Mouse (Mus musculus) heart, postnatal 25 days (tissue): ENCODE measurements around the gene F13a1. TPM values are rescaled to one million over a fixed set of nuclear protein-coding genes. Genes with fewer than 3 reads are reported as not detected.
A peak's percentile ranks its signal among the peaks of the same experiment; 100 is the strongest.

Source experiments
- DNase-seq: peaks from one replicate; pipeline ENCODE4 v3.0.0; 2022; ENCODE audit warnings: low spot score
- intact Hi-C: fragments of 180-260 bp; cut with DNase I; formaldehyde crosslinking; loops from one replicate; pipeline ENCODE4 v1.15.1; 2025
- total RNA-seq, 2 experiments: library from RNA; stranded (reverse); gene quantifications; 2 replicates each; pipeline ENCODE4 v1.2.3; 2021

The F13a1 gene
- 10 to 100 TPM; 29.2 to 32.6 TPM for total RNA-seq

DNA sequence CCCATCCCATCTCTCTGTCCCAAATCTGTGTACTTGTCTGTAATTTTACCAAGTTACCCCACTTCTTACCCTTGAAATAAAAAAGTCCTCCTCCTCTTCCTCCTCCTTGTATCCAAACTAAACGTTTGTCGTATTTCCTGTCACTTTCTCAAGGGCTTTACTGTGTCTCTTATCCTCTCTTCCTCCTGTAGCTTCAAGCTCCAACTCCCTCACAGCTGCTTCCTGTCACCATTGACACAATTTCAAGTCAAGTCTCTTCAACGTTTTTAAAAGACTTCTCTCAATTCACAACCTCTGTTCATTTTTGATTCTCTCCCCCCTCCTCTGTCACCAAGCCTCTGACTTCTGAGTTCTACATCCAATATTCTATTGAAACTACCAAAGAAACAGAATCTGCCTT lies at the start of gene F13a1:
Gene F13a1, minus strand, starts transcription at position 119 of the 400 bp plus-strand sequence.
- intact Hi-C loops, result no loop called here
- DNase-seq, result no peak

DNA sequence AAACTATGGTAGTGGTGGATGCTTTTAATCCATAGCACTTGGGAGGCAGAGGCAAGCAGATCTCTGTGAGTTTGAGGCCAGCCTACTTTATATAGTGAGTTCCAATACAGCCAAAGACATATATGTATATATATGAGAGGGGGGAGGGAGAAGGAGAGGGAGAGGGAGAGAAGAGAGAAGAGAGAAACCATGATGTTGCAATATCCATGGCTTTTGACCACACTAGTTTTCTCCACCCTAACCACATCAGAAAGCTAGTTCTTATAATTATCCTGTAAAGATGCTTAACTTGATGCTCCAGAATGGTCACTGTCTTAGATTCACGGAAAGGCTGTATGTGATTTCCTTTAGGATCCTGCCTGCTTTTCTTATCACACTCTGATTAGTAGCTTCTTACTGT lies 41.6 kb upstream of the F13a1 start:
- DNase-seq, result no peak
- intact Hi-C loops, result no loop called here

DNA sequence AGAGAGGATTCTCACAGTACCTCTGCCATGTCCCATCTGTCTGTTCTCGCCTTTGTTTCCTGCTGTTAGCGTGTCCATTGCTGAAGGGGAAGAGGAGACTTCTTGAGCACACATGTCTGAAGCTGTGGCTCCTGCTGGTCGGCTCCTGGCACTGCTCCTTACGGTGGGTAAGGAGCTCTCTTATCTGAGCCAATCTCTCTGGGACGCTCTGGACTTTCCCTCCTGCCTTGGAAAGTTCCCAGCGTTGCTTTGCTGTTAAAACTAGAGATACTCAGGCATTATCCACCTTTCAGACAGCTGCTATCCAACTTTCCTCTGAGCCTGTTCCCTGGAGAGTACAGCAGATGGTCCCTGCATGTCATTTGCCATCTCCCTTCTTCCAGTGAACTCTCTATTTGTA lies 39.1 kb upstream of the F13a1 start:
- intact Hi-C loops, result no loop called here
- DNase-seq, result no peak

DNA sequence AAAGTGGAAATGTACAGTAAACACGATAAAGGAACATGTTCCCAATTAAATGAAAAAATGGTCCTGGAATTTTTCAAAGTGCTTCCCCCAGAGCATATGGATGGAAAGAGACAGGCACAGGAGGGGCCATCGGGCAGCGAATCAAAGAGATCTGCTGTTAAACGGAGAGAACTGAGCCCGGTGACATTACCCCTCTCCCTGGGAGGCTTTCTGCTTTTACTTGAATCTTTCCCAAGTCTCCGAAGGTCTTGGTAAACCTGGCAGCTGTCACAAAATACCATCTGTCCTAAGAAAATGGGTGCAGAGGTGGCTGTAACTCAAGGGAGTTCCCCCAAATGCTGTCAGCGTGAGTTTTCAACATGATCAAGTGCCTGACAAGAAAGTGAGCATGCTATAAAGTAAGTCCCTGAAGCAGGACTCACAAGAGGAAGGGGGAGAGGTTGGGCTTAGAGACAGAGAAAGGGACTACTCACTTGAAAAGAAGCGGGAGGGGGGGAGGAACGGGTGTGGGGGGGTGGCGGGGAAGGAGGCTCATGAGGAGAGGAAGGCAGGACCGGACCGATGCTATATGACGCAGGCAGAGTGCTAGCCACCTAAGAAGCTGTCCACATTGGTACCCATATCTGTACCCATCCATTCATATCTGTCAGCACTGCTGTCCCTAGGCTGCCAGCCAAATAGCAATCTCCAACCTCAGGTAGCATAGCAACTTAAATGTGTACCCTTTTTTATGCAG lies 31.6 kb upstream of the F13a1 start:
- DNase-seq, result no peak
- intact Hi-C loops, result no loop called here

DNA sequence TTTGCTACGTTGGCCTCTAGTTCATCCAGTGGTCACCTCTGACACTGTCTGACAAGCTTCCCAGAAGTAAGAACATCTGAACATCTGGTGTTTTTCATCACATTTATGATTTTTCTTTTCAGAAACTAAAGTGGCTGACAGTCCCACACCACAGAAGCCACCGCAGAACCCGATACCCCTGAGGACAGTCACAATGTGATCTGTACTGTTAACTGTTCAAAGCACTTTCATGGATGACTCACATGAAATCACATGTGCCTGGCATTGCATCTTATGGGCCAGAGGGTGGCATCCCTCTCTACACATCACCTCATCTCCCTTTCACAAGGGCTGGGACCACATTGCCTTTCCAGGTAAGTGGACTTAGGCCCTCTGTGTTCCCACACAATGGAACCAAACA lies 21.3 kb upstream of the F13a1 start:
- no peak for DNase-seq
- intact Hi-C loops, result no loop called here

DNA sequence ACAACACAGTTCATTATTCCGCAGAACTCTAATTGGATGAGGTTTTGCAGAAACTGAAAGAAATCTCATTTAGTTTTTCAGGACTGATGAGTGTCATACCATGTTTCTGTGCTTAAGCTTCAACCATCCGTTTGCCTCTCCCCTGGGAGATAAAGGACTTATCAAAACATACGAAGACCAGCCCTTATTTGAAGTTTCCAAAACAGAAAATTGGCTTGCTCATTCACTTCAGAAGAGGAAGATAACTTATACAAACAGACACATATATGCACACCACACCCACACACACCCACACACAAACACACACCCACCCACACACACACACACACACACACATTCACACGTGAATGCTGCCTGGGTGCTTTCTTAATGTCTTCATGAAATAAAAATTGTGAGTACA lies 20.8 kb upstream of the F13a1 start:
- DNase-seq, result no peak
- intact Hi-C loops, result no loop called here

DNA sequence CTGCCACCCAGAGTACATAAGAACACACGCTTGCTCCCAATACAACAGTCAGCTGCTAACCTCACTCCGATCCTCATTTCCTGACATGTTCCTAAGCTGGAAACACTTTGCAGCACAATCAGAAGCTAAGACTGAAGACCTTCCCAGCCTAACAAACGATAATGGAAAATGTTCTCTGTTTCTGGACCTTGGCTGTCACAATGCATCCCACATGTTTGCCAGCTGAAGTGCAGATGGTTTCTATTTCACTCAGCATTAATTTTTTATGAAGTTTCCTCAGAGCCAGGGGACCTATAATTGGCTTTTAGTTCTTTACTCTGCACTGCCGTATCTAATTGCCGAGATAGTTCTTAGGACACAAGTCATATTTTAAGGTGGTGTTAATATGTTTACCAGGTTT lies 10.8 kb upstream of the F13a1 start:
- DNase-seq, result no peak
- intact Hi-C loops, result no loop called here

DNA sequence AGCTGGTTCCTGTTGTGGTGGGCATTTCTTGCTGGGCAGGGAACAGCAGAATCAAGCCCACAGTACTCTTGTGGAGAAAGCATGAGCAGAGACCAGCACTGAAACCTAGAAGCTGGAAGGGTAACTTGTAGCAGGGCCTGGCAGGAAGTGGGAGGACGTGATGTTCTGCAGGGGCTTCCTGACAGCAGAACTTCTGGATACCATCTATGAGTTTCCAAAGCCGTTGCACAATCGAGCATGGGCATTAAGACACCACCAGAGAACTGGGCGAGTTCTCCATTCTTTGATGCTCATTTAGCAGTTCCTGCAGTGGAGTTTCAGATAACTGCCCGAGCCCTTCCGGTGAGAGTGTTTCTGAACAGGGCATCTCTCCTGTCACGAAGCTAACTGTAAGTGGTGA lies 6.6 kb upstream of the F13a1 start:
- intact Hi-C loops, result no loop called here
- peak; percentile 13 for DNase-seq

DNA sequence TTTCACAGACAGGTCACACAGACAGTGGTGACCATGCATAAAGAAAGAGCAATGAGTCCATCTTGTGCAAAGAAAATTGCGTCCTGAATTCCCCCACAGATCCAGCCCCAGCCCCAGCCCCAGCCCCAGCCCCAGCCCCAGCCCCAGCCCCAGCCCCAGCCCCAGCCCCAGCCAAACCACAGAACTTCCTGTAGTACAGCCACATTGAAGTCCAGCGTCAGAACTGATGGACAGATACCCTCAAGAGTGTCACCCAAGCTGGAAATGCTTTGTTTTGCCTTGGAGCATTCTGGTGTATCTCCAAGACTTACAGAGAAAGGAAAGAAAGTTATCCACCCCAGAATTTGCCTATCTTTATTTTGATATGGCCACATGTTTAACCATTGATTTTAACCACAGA lies 413 bp downstream of the F13a1 start:
- no peak for DNase-seq
- intact Hi-C loops, result no loop called here

DNA sequence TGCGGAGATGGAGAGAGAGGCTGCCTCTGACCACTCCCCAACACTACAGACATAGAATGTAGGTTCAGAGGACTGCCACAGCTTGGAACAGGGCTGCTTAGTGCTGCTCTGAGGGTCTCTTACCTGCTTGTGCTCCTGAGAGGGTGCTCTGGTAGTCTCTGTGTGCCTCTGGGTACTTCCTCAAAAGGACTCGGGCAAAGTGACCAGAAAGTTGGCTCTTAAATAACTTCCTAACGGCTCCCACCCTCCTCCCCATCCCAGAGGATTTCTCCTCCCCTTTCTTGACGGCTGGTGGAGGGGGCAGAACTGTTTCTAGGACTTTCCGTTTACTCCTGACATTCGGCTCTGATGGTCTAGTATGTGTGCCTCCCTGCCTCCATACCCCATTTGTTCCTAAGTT lies 1.0 kb downstream of the F13a1 start:
- DNase-seq, result peak; percentile 11
- intact Hi-C loops, result no loop called here

DNA sequence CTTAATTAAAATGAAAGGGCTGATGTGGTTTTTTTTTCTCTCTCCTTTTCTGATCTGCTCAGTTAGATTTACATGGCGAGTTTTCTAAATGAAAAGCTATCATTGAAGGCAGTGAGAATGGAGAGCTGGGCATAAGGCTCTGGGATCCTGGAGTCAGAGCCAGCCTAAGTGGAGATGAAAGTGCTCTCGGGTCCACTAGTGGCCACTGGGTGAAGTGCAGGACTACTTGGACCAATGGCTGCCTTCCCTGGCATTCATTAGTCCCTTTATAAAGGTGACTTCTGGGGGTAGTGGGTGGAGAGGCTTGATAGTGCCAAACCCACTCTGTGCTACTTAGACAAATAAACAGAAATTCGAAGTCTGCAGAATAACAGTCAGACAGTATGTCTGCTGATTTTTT lies 5.0 kb downstream of the F13a1 start:
- intact Hi-C loops, result no loop called here
- DNase-seq, result no peak

DNA sequence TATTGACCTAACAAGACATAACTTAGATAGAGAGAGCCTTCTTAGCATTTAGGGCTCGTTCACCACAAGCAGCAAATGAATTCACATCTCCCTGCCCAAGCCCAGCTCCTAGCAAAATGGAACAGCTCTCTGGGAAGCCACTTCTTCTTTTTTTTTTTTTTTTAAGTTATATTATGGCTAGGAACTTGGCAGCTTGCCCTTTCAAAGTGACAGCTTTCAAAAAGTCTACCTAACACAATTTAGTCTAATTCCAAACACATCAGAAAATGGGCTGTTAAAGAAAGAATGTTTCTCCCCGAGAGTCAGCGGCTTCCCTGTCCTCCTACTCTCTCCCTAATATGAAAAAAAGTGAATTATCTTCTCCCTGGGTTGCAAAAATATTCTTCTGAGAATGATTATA lies 15.3 kb downstream of the F13a1 start:
- intact Hi-C loops, result no loop called here
- no peak for DNase-seq

DNA sequence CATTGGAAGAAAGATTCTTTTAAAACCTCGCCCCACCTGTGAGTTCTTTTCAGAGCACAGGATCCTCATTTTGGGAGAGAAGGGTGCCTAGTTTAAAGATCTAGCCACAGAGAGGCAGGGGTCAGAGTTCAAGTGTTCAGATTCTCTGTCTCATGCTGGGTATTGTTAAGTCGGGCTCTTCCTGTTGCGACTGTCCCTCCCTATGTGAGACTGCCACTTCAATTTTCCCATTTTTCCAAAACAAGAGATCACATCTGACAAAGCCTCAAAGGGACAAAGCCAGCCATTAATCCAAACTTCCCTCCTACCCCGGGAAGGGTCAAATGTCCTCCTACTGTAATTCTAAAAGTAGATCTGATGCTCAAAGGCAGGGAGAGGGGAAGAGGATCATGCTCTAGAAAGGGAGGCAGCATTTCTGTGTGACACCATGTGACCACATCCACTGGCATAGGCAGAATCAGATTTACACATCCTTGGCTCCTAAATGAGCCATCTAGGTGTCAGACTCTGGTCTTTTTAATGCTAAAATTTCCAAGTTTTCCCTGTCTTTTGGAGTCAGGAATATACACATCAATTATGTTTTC lies 24.0 kb downstream of the F13a1 start:
- DNase-seq, result no peak
- intact Hi-C loops, result no loop called here

DNA sequence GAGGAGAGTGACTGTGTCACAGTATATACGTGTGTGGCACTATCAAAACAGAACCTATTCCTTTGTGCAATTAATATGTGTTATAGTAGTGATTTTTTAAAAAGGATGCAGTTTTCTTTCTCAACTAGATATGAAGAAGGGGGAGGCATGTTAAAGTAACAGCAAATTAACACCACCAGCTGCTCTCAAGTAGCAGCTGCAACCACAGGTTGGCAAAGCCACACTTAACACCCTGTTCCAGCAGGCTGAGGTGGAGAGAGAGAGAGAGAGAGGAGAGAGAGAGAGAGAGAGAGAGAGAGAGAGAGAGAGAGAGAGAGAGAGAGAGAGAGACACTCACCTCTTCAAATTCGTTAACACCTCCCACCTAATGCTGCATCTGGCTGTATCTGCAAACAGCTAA lies 28.5 kb downstream of the F13a1 start:
- DNase-seq, result no peak
- intact Hi-C loops, result no loop called here

DNA sequence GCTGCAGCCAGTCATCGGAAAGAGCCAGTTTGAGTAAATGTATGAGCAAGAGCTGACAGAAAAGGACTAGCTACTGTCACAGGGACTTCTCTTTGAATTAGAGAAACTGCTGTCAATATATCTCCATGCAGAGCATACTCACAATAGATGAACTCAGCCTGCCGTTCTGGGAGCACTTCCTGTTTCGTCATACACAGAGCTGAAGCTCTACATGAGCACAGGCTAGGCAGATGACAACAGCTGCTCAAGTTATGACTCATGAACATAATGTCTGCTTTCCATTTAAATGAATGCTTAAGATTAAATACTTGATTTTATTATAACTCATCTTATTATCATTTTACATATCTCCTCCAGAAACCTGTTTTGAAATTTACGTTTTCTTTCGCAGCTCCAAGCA lies 39.3 kb downstream of the F13a1 start:
- intact Hi-C loops, result no loop called here
- DNase-seq, result no peak

DNA sequence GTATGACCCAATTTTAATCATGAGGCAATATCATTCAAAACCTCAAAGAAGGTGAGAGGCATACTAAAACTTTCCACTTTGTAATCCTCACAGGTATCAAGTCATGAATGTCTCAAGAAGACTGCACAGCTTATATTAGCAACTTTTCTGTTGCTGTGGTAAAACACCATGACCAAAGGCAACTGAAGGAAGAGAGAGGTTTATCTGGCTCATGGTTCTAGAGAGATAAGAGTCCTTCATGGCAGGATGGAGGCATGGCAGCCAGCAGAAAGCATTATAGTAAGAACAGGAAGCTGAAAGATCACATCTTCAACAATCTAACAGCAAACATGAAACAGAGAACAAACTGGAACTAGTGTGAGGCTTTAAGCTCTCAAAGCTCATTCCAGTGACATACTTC lies 43.8 kb downstream of the F13a1 start:
- no peak for DNase-seq
- intact Hi-C loops, result no loop called here

DNA sequence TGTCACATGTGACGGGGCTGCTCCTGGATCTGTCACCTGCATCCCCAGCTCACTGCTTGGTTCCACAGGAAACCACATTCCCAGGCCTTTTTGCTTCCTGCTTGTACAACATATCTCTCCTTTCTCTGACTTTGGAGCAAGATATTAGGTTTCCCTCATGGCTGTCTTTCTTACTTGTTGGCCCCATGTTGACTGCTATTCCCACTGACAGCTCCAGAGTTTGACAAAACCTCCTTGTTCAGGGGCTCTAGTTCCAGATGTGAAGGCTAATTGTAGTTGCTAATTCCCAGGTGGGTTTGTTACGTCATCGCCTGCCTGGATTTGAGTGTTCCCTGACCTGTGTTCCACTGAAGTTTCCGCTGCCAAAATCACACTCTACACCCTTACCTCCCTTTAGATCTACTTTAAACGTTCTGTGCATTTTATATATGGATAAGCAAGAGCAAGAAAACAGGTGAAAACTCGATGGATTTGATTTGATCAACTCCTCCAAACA lies 50.8 kb downstream of the F13a1 start:
- intact Hi-C loops, result no loop called here
- no peak for DNase-seq

DNA sequence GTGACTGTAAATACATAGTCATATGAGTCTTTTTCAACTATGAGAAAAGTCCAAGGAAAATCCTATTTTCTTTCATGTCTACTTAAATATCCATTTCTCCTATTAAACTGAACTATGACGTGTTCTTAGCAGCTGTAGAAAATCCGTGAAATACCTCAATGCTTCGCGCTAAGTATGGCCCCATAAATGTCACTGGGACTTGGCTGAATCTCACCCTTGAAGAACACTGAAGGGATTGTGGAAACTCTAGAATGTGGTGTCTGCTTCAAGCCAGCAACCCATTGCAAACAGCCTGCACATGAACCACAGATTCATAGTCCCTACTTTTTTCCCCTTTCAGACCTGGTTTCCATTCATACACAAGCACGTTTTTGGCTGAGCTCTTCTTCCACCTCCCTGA lies 56.5 kb downstream of the F13a1 start:
- intact Hi-C loops, result no loop called here
- DNase-seq, result no peak

DNA sequence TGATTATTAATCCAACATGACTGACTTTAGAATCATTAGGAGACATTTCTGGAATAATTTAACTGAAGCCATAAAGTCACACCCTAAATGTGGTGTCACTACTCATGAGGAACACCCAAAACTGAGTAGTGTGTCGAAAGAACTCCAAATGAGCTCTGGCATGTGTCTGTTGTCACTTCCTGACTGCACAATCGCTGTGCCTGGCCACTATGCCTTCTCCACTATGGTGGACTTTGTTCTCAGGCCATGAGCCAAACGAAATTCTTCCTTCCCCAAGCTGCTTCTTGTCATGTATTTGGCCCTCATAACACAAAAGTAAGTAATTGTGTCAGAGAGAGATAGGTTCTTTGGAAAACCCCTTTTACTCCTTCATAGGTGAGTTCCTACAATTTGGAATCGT lies 61.7 kb downstream of the F13a1 start:
- no peak for DNase-seq
- intact Hi-C loops, result no loop called here

DNA sequence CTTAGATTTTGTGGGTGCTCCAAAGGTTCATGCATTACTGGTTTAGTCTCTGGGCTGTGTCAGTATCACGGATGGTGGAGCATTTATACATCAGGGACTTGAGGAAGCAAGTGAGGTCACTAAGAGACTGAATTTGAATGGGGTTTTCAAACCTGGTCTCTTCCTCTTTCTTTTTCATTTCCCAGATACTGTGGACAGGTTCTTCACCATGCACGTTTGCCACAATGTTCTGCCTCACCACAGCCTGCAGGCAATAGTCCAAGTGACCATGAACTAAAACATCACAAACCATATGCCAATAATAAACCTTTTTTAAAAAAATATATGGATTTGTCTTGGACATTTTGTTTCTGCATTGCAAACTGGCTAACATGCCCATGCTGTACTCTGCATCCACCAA lies 77.0 kb downstream of the F13a1 start:
- no peak for DNase-seq
- intact Hi-C loops, result no loop called here

DNA sequence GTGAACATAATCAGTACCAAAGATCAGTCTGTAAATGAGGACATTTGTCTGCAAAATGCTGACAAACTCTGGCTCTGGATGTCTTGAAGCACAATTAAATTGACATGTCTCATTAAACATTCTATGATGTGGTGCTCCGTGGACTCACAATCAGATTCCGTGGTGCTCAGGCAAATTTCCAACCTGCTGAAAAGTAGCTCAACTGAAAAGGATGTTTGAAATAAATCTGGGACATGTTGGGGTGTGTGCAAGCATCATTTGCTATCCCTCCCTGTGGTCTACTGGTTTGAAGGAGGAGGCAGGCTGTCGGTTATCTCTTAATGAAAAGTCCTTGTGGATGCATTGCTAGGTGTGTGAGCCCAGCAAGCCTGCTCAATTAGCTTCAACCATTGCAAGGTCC lies 77.8 kb downstream of the F13a1 start:
- DNase-seq, result no peak
- intact Hi-C loops, result no loop called here

DNA sequence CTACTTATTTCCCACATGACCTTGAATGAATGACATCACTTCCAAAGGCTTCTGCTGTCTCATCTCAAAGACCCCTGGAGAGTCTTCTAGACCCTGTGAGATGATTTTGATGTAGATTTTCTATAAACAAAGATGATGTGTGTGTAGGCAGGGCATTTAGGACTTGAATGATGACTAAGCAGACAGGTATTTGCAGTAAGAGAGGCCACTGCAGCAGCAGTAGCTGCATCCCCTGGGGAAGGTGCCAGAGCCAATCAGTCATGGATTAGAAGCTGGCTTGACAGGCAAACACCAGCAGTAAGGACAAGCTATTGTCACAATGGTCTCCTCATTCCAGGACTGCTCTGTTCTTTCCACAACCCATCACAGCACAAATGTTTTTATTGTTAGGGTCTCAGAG lies 87.1 kb downstream of the F13a1 start:
- intact Hi-C loops, result no loop called here
- DNase-seq, result no peak
